In genomic region chr2:76970669-76971068, GRCm38 (mm10) we compare ENCODE assay signal across 10 mouse cellular contexts. TPM values are rescaled to one million over a fixed set of nuclear protein-coding genes. Genes with fewer than 3 reads are reported as not detected.
DNase-seq lines count a peak whose midpoint lies in the region; ATAC-seq lines count a peak whose summit lies in the region.
"Had no signal": no experiment of that assay in that cellular context is flagged by ENCODE, and none has a peak within 500 bp of the region (broad histone marks: within the 10 kb centered on the region; RNA-seq: fewer than 3 reads in every experiment).

No protein-coding gene starts in this region.

- no peak for DNase-seq in heart, embryonic 10.5 days (ENCODE audit: low spot score)
- DNase-seq in heart, postnatal 10 days = no peak
- DNase-seq in thymus, postnatal 0 days (ENCODE audit: low spot score) = peak; percentile 4
- DNase-seq in thymus, postnatal 4 days = no peak
- peak; percentile 84 for DNase-seq in hindbrain, embryonic 14.5 days (ENCODE audit: low spot score)
- DNase-seq in ovary, postnatal 14 days (ENCODE audit: low spot score) = no peak
- no peak for DNase-seq in kidney, adult 8-10 months

- H3K4me1 ChIP-seq in heart, embryonic 10.5 days = peaks cover 7% of the 10 kb centered on the region
- no peaks in the 10 kb centered on the region for H3K4me1 ChIP-seq in hindbrain, embryonic 14.5 days (replicated peaks; ENCODE audit: control insufficient read depth, insufficient read depth, low read length)
- H3K4me1 ChIP-seq in kidney, embryonic 15.5 days = no peaks in the 10 kb centered on the region
- H3K4me1 ChIP-seq: embryonic facial prominence, embryonic 12.5 days had no signal

- intact Hi-C loops in heart, postnatal 10 days (cut with DNase I) = loop anchor here (10.0 kb wide), 1 partner anchor 234 kb away; no protein-coding TSS in a partner anchor

- no peak overlapping the region for H3K9ac ChIP-seq in hindbrain, embryonic 14.5 days
- no peak overlapping the region for H3K9ac ChIP-seq in kidney, embryonic 15.5 days
- H3K9ac ChIP-seq: embryonic facial prominence, embryonic 12.5 days had no signal

- no peaks in the 10 kb centered on the region for H3K27me3 ChIP-seq in heart, embryonic 10.5 days (ENCODE audit: insufficient read depth, poor library complexity, severe bottlenecking)
- H3K27me3 ChIP-seq in hindbrain, embryonic 14.5 days (ENCODE audit: control insufficient read depth, insufficient read depth, low read length) = no peaks in the 10 kb centered on the region
- 0 out of 2 replicates have a peak, but pooled peaks cover 2% of the 10 kb centered on the region for H3K27me3 ChIP-seq in kidney, embryonic 15.5 days
- H3K27me3 ChIP-seq: embryonic facial prominence, embryonic 12.5 days had no signal

- 0 out of 2 replicates have a peak overlapping the region, but pooled peaks have one; percentile 5 for H3K4me2 ChIP-seq in hindbrain, embryonic 14.5 days (replicated peaks)
- no peak overlapping the region for H3K4me2 ChIP-seq in kidney, embryonic 15.5 days
- H3K4me2 ChIP-seq: embryonic facial prominence, embryonic 12.5 days had no signal

- no peaks in the 10 kb centered on the region for H3K9me3 ChIP-seq in heart, embryonic 10.5 days
- H3K9me3 ChIP-seq in hindbrain, embryonic 14.5 days (ENCODE audit: control insufficient read depth, low read length) = no peaks in the 10 kb centered on the region
- H3K9me3 ChIP-seq in kidney, embryonic 15.5 days (replicated peaks) = no peaks in the 10 kb centered on the region
- H3K9me3 ChIP-seq: embryonic facial prominence, embryonic 12.5 days had no signal

- peaks cover 86% of the 10 kb centered on the region for H3K36me3 ChIP-seq in heart, embryonic 10.5 days
- no peaks in the 10 kb centered on the region for H3K36me3 ChIP-seq in hindbrain, embryonic 14.5 days (replicated peaks; ENCODE audit: control insufficient read depth, insufficient read depth)
- H3K36me3 ChIP-seq in kidney, embryonic 15.5 days = no peaks in the 10 kb centered on the region
- H3K36me3 ChIP-seq: embryonic facial prominence, embryonic 12.5 days; G1E had no signal

- H3K27ac ChIP-seq in heart, embryonic 10.5 days = no peak overlapping the region
- no peak overlapping the region for H3K27ac ChIP-seq in hindbrain, embryonic 14.5 days
- H3K27ac ChIP-seq in kidney, embryonic 15.5 days = no peak overlapping the region
- H3K27ac ChIP-seq: embryonic facial prominence, embryonic 12.5 days had no signal

- whole genome bisulfite sequencing in heart, embryonic 10.5 days = 27% methylated on average over 4 of the region's 4 CpGs
- 23% methylated on average over 4 of the region's 4 CpGs for WGBS in hindbrain, embryonic 14.5 days
- WGBS in kidney, embryonic 15.5 days = 27% methylated on average over 4 of the region's 4 CpGs

- peak; percentile 74; the same call in 1 of the 2 replicates for ATAC-seq in hindbrain, embryonic 14.5 days (ENCODE audit: low FRiP score)
- no peak for ATAC-seq in kidney, embryonic 15.5 days (replicated peaks; ENCODE audit: low FRiP score)

- 0 out of 2 replicates have a peak overlapping the region, but pooled peaks have one; percentile 13 for H3K4me3 ChIP-seq in heart, embryonic 10.5 days
- H3K4me3 ChIP-seq in hindbrain, embryonic 14.5 days (replicated peaks; ENCODE audit: low read length) = no peak overlapping the region
- no peak overlapping the region for H3K4me3 ChIP-seq in kidney, embryonic 15.5 days (replicated peaks)
- H3K4me3 ChIP-seq: embryonic facial prominence, embryonic 12.5 days had no signal

RNA-seq across cellular contexts. Expression of gene Ttn, which starts 11.7 kb away (rescaled TPM):
- 356 and 545 TPM in 2 replicates for polyA plus RNA-seq in heart, embryonic 10.5 days (2016; fragmentation: Nextera tagmentation; extraction: Ambion mirVana)
- total RNA-seq in heart, postnatal 10 days (2021) = 1,000 to 10,000 TPM; 2,261 to 2,393 TPM
- polyA plus RNA-seq in thymus, postnatal 0 days (2015; fragmentation: Nextera tagmentation; extraction: Ambion mirVana) = 1.3 TPM in 2 replicates
- polyA plus RNA-seq in hindbrain, embryonic 14.5 days (2014; fragmentation: Nextera tagmentation; extraction: Ambion mirVana) = 0.37 and 0.39 TPM in 2 replicates
- polyA plus RNA-seq in kidney, embryonic 15.5 days (2015; fragmentation: Nextera tagmentation; extraction: Ambion mirVana) = 9.5 and 15.2 TPM in 2 replicates
- polyA plus RNA-seq: G1E had no signal

Comparison
In these comparisons a context has a peak if more than half of its experiments do, and no peak if none do; other contexts are left out.
1. DNase-seq: peak in thymus, postnatal 0 days (single experiment) and hindbrain, embryonic 14.5 days (single experiment); none in heart, embryonic 10.5 days (single experiment), heart, postnatal 10 days (0 of 2), thymus, postnatal 4 days (single experiment), ovary, postnatal 14 days (single experiment) and kidney, adult 8-10 months (0 of 2).
2. RNA of gene Ttn, which starts 11.7 kb away (polyA plus RNA-seq): 356 to 545 TPM in heart, embryonic 10.5 days; 9.5 to 15.2 TPM in kidney, embryonic 15.5 days, 1.3 TPM in thymus, postnatal 0 days and 0.37 to 0.39 TPM in hindbrain, embryonic 14.5 days; every median in the first group is over 10 times any median in the second.